Mouse (Mus musculus): ENCODE measurements around the gene Trp53inp2. TPM values are rescaled to one million over a fixed set of nuclear protein-coding genes. Genes with fewer than 3 reads are reported as not detected.

Trp53inp2 gene
- polyA plus RNA-seq (2015; fragmentation: Illumina TruSeq; extraction: RNeasy Lipid Tissue Mini Kit (QIAGEN cat#74804); ENCODE audit: insufficient read depth, low read depth, low replicate concordance) = 34.1 TPM

DNA sequence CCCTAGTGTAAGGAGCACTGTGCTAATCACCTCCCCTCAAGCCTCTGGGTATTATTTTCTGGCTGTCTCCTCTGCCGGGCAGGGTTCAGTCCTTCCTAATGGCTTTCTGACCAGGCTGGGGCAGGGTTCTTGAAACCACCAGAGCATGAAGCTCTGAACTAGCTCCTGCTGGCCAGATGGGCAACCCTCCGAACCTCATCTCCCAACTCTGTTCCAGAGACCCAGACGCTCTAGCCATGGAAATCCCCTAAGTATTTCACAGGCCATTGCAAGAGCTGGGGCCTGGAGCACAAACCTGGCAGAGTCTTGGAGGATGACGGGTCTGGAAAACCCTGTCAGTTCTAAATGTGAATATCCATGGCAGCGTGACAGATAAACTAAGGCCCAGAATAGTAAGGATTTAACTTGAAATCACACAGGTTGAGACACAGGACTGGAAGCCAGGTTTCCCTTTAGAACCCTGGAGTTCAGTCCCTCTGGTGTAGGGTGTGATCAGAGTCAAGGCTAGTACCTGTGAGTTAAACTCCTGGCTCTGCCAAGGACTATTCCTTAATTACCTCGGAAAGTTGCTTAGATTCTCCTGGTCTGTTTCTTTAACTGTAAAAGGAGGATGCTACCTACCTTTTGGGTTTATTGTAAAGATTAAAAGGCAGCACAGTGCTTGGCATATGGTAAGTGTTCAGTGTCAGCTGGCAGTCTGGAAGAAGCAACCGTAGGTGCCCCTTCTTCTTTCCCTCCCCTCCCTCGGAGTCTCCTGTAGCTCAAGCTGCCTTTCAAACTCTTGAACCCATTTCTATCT lies at the start of gene Trp53inp2:
Gene Trp53inp2 (plus strand): TSS at position 799 of the 799 bp plus-strand sequence.

DNA sequence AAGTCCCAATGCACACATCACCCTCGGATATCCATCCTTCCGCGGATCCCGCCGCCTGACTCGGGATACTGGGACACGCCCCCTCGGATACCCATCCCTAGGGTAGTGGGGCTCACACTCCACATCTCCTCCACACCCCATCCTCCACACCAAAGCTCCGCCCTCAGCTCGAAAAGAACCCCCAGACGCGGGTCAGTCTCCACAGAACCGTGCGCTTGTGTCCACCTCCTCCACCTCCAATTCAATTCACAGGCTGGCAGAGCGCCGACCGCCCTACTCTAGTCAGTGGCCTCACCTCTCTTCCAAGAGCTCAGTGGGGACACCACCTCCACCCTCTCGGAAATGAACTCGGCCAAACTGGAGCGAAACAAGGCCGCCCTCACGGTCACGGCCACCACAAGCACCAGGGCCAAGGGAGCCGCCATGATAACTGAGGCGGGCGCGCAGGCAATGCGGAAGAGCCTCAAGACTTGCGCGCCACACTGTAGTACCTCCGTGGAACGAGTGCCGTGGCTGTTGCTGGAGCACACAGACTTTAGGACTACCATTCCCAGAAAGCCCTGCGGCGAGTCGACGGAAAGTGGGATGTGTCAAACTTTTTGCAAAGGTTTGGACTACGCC lies 23.8 kb upstream of the Trp53inp2 start, which contains the start of gene Pigu:
Gene Pigu (minus strand): TSS at position 460 of the 621 bp plus-strand sequence.

Other genes with a start within 250 kb of the Trp53inp2 start
- 7.0 TPM for gene Itch, start 247.6 kb upstream of the Trp53inp2 start, polyA plus RNA-seq (2015; fragmentation: Illumina TruSeq; extraction: RNeasy Lipid Tissue Mini Kit (QIAGEN cat#74804); ENCODE audit: insufficient read depth, low read depth, low replicate concordance)
- gene Dynlrb1, start 144.5 kb upstream of the Trp53inp2 start, polyA plus RNA-seq (2015; fragmentation: Illumina TruSeq; extraction: RNeasy Lipid Tissue Mini Kit (QIAGEN cat#74804); ENCODE audit: insufficient read depth, low read depth, low replicate concordance) = 60.0 TPM
- gene Map1lc3a, start 104.8 kb upstream of the Trp53inp2 start, polyA plus RNA-seq (2015; fragmentation: Illumina TruSeq; extraction: RNeasy Lipid Tissue Mini Kit (QIAGEN cat#74804); ENCODE audit: insufficient read depth, low read depth, low replicate concordance) = 36.9 TPM
- 7.3 TPM for gene Pigu, start 23.6 kb upstream of the Trp53inp2 start, polyA plus RNA-seq (2015; fragmentation: Illumina TruSeq; extraction: RNeasy Lipid Tissue Mini Kit (QIAGEN cat#74804); ENCODE audit: insufficient read depth, low read depth, low replicate concordance)
- 7.0 TPM for gene Ncoa6, start 92.8 kb downstream of the Trp53inp2 start, polyA plus RNA-seq (2015; fragmentation: Illumina TruSeq; extraction: RNeasy Lipid Tissue Mini Kit (QIAGEN cat#74804); ENCODE audit: insufficient read depth, low read depth, low replicate concordance)
- gene Acss2, start 136.9 kb downstream of the Trp53inp2 start, polyA plus RNA-seq (2015; fragmentation: Illumina TruSeq; extraction: RNeasy Lipid Tissue Mini Kit (QIAGEN cat#74804); ENCODE audit: insufficient read depth, low read depth, low replicate concordance) = 6.0 TPM
- gene Ggt7, start 137.2 kb downstream of the Trp53inp2 start, polyA plus RNA-seq (2015; fragmentation: Illumina TruSeq; extraction: RNeasy Lipid Tissue Mini Kit (QIAGEN cat#74804); ENCODE audit: insufficient read depth, low read depth, low replicate concordance) = 4.5 TPM
- gene Gss, start 211.8 kb downstream of the Trp53inp2 start, polyA plus RNA-seq (2015; fragmentation: Illumina TruSeq; extraction: RNeasy Lipid Tissue Mini Kit (QIAGEN cat#74804); ENCODE audit: insufficient read depth, low read depth, low replicate concordance) = 3.0 TPM
- gene Myh7b, start 230.2 kb downstream of the Trp53inp2 start, polyA plus RNA-seq (2015; fragmentation: Illumina TruSeq; extraction: RNeasy Lipid Tissue Mini Kit (QIAGEN cat#74804); ENCODE audit: insufficient read depth, low read depth, low replicate concordance) = not detected

Measured in pancreas, adult 10 weeks (tissue).